Mouse (Mus musculus) olfactory bulb, adult 2 months (tissue): ENCODE data around the gene Fyn.

Source experiments
- CTCF ChIP-seq: fragments of 200-500 bp; IDR thresholded peaks from 2 replicates; pipeline ENCODE4 v1.5.1; 2012; ENCODE audit warnings: low read depth, mild to moderate bottlenecking, low read length, moderate library complexity; ENCODE audit not compliant: insufficient read depth
- POLR2A ChIP-seq: fragments of 200-500 bp; IDR thresholded peaks from 2 replicates; pipeline ENCODE4 v1.6.1; 2012; ENCODE audit warnings: mild to moderate bottlenecking, low read depth, low read length, moderate library complexity; ENCODE audit not compliant: insufficient read depth

GRCm38 (mm10) chr10:39534324-39535026, 165.8 kb downstream of the Fyn start:
- no peak for TF ChIP-seq POLR2A
- TF ChIP-seq CTCF, result no peak
